Mouse (Mus musculus): ENCODE data around the gene Gnptab. TPM values are rescaled to one million over a fixed set of nuclear protein-coding genes. Genes with fewer than 3 reads are reported as not detected.
"Not testable (repeated sequence)": the region's sequence is repeated elsewhere in the genome, so short reads cannot be mapped to it uniquely, and the experiment has no call there.

Gene Gnptab
- 10 to 100 TPM; 86.3 to 93.5 TPM for total RNA-seq (2021)
- long read RNA-seq, full-length matches to known transcripts, result 9 of 14 reads
- long read RNA-seq, partial matches to known transcripts, result 3 of 14 reads
- long read RNA-seq, other reads (novel, unspliced or antisense), result 2 of 14 reads

- DNase-seq (ENCODE audit: low spot score in 2 of 2), result peak; percentile 91 to 94
Measured at GRCm38 (mm10) chr10:88379013-88379885, at the start of gene Gnptab, which contains the start of gene Dram1. TSS of gene Gnptab (plus strand) at chr10:88379132. TSS of gene Dram1 (minus strand) at chr10:88379080.

- DNase-seq (ENCODE audit: low spot score in 2 of 2), result no peak
Measured at GRCm38 (mm10) chr10:88330695-88331094, 48.2 kb upstream of the Gnptab start.

- DNase-seq (ENCODE audit: low spot score in 2 of 2), result no peak
Measured at GRCm38 (mm10) chr10:88340660-88341059, 38.3 kb upstream of the Gnptab start.

GRCm38 (mm10) chr10:88341368-88341767, 37.6 kb upstream of the Gnptab start:
- no peak for DNase-seq (ENCODE audit: low spot score in 2 of 2)

- no peak for DNase-seq (ENCODE audit: low spot score in 2 of 2)
Measured at GRCm38 (mm10) chr10:88345899-88346401, 33.0 kb upstream of the Gnptab start.

- DNase-seq (ENCODE audit: low spot score in 2 of 2), result no peak
Measured at GRCm38 (mm10) chr10:88346454-88347245, 32.3 kb upstream of the Gnptab start.

GRCm38 (mm10) chr10:88349800-88350199, 29.1 kb upstream of the Gnptab start:
- no peak for DNase-seq (ENCODE audit: low spot score in 2 of 2)

- DNase-seq (ENCODE audit: low spot score in 2 of 2), result no peak
Measured at GRCm38 (mm10) chr10:88350687-88351086, 28.2 kb upstream of the Gnptab start.

- DNase-seq (ENCODE audit: low spot score in 2 of 2), result no peak
Measured at GRCm38 (mm10) chr10:88351411-88352103, 27.4 kb upstream of the Gnptab start.

GRCm38 (mm10) chr10:88352549-88352948, 26.4 kb upstream of the Gnptab start:
- no peak for DNase-seq (ENCODE audit: low spot score in 2 of 2)

GRCm38 (mm10) chr10:88354599-88354998, 24.3 kb upstream of the Gnptab start:
- DNase-seq (ENCODE audit: low spot score in 2 of 2), result no peak

- no peak for DNase-seq (ENCODE audit: low spot score in 2 of 2)
Measured at GRCm38 (mm10) chr10:88356114-88356982, 22.6 kb upstream of the Gnptab start.

- DNase-seq (ENCODE audit: low spot score in 2 of 2), result peak; percentile 63 to 64
Measured at GRCm38 (mm10) chr10:88356983-88357559, 21.9 kb upstream of the Gnptab start.

GRCm38 (mm10) chr10:88362218-88362617, 16.7 kb upstream of the Gnptab start:
- no peak for DNase-seq (ENCODE audit: low spot score in 2 of 2)

GRCm38 (mm10) chr10:88364221-88364620, 14.7 kb upstream of the Gnptab start:
- no peak for DNase-seq (ENCODE audit: low spot score in 2 of 2)

- DNase-seq (ENCODE audit: low spot score in 2 of 2), result no peak
Measured at GRCm38 (mm10) chr10:88369233-88369632, 9.7 kb upstream of the Gnptab start.

GRCm38 (mm10) chr10:88371793-88372192, 7.1 kb upstream of the Gnptab start:
- DNase-seq (ENCODE audit: low spot score in 2 of 2), result peak in 1 of 2 experiments; percentile 31

- DNase-seq (ENCODE audit: low spot score in 2 of 2), result no peak
Measured at GRCm38 (mm10) chr10:88372436-88372835, 6.5 kb upstream of the Gnptab start.

- DNase-seq (ENCODE audit: low spot score in 2 of 2), result not testable (repeated sequence)
Measured at GRCm38 (mm10) chr10:88372945-88373344, 6.0 kb upstream of the Gnptab start.

GRCm38 (mm10) chr10:88374984-88375383, 3.9 kb upstream of the Gnptab start:
- DNase-seq (ENCODE audit: low spot score in 2 of 2), result no peak

All from layer of hippocampus, postnatal 10 days (tissue).